Mouse (Mus musculus): ENCODE results near the gene Itpr3. TPM values are rescaled to one million over a fixed set of nuclear protein-coding genes. Genes with fewer than 3 reads are reported as not detected.

Gene Itpr3
- polyA plus RNA-seq, 1 experiment from 2014 or later, result 5.8 TPM

DNA sequence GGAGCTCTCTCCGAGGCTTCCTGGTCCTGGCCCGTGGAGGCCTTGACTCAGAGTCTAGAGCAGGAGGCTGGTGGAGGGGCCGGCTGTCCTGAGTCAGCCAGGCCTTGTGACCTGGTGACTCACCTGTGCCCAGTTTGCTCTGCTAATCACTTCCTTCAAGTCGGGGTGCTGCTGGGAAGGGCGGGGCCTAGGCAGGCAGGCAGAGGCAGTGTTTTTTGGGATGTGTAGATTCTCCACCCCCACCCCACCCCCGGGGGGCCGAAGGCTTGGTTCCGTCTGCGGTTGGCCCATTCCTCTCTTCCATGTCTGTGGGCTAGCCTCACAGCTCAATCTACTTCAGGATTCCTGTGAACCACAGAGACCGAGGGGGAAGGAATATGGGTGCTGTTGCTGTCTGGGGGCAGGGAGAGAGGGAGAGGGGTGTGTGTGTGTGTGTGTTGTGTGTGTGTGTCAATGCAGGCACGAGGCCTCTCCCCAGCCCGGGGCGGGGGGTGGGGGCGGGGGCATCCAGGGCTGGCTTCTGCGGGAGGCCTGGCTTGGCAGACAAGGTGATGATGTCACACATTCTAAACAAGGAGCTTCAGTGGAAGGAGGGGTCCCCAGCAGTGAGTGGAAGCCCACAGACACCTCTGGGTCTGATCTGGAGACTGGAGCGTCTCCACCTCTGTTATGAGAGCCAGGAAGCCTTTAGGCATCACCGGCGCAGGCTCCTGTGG is 18.6 kb upstream of the Itpr3 start:
- H3K9me3 ChIP-seq (ENCODE audit: low read depth, low read length), result no peaks in the 10 kb centered on the region
- WGBS, result 28% methylated on average over 18 of the region's 18 CpGs
- no peaks in the 10 kb centered on the region for H3K27me3 ChIP-seq (ENCODE audit: insufficient read depth, low read length)
- H3K36me3 ChIP-seq (ENCODE audit: insufficient read depth), result no peaks in the 10 kb centered on the region
- H3K4me1 ChIP-seq (ENCODE audit: insufficient read depth), result peaks cover 17% of the 10 kb centered on the region
- no peak overlapping the region for H3K27ac ChIP-seq (ENCODE audit: low read depth)
- ATAC-seq (ENCODE audit: insufficient read depth), result no peak
- no peak overlapping the region for H3K4me2 ChIP-seq
- no peak for TF ChIP-seq CTCF (IDR thresholded peaks at IDR 0.05; ENCODE audit: low read depth)
- H3K4me3 ChIP-seq (ENCODE audit: low read depth, low read length), result no peak overlapping the region
- DNase-seq, result no peak
- no peak overlapping the region for H3K9ac ChIP-seq

DNA sequence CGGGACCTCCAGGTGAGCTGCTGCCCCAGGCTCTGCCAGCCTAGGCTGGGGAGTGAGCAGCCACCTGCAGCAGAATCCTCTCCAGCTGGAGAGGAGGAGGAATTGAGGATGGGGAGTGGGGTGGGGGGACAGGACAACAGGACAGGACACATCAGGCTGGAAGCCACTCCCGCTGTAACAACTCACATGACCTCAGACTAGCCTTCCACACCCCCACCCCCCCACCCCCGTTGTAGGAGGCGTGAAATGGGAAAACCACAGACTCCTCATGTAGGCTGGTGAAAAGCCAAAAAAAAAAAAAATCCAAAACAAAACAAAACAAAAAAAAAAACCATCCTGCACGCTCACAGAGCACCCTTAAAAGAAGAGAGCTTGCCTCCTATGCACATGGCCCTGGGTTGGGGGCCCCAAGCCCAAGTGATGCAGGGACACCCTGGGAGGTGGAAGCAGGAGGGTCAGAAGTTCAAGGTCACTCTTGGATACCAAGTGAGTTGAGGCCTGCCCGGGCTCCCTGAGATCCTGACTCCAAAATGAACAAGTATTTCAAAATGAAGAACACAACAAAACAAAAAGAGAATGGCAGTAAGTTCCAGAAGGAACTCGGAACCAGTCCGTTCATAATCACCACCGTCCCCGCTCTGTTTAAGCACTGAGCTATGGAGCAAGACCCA is 17.5 kb upstream of the Itpr3 start:
- Histone ChIP-seq H3K9me3 (ENCODE audit: low read depth, low read length) (no peaks in the 10 kb centered on the region), H3K4me1 (ENCODE audit: insufficient read depth) (peaks cover 17% of the 10 kb centered on the region), H3K9ac (no peak overlapping the region), H3K27ac (ENCODE audit: low read depth) (no peak overlapping the region), H3K4me3 (ENCODE audit: low read depth, low read length) (no peak overlapping the region), H3K36me3 (ENCODE audit: insufficient read depth) (no peaks in the 10 kb centered on the region), H3K27me3 (ENCODE audit: insufficient read depth, low read length) (no peaks in the 10 kb centered on the region), H3K4me2 (no peak overlapping the region)
- 69% methylated on average over 10 of the region's 10 CpGs for WGBS
- DNase-seq (no peak), ATAC-seq (ENCODE audit: insufficient read depth) (no peak)
- no peak for TF ChIP-seq CTCF (IDR thresholded peaks at IDR 0.05; ENCODE audit: low read depth)

DNA sequence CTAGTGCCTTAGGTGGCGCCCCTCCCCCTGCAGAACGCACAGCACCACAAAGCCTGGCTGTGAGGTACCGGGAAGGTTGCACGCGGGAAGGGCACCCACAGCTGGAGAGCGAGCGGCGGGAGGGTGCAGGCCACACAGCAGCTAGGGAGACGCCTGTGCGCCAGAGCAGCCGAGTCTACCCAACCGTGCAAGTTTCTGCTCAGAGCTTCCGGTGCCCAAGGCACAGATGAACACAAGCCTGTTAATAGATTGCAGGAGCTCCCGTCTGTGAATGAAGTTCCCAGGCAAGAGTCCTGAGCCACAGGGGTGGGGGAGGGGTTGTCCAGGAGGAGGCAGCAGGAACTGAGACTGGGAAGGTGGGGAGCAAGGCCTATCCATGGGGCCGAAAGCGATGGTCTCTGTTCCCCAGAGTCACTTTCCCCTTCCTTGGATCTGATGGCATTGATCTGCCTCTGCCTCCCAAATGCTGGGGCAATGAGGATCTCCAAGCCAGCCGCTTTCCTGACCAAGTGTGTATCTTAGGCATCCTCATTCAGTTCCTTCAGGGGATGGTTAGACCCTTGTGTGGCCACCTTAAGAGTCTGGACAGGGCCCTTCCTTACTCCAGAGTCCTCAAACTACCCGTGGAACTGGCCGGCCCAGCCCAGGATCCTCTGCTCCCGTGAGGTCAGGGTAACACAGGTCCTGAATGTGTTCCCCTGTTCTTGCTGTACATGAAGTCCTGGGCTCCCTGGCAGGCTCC is 16.6 kb upstream of the Itpr3 start:
- H3K36me3 ChIP-seq (ENCODE audit: insufficient read depth), result no peaks in the 10 kb centered on the region
- no peaks in the 10 kb centered on the region for H3K27me3 ChIP-seq (ENCODE audit: insufficient read depth, low read length)
- H3K4me2 ChIP-seq, result peak overlapping the region; percentile 32; the same call in 1 of the 2 replicates
- peaks cover 17% of the 10 kb centered on the region for H3K4me1 ChIP-seq (ENCODE audit: insufficient read depth)
- no peak for DNase-seq
- 18% methylated on average over 20 of the region's 20 CpGs for WGBS
- no peaks in the 10 kb centered on the region for H3K9me3 ChIP-seq (ENCODE audit: low read depth, low read length)
- no peak for TF ChIP-seq CTCF (IDR thresholded peaks at IDR 0.05; ENCODE audit: low read depth)
- H3K9ac ChIP-seq, result no peak overlapping the region
- H3K27ac ChIP-seq (ENCODE audit: low read depth), result 0 out of 2 replicates have a peak overlapping the region, but pooled peaks have one; percentile 33
- H3K4me3 ChIP-seq (ENCODE audit: low read depth, low read length), result no peak overlapping the region
- ATAC-seq (ENCODE audit: insufficient read depth), result peak; percentile 38

DNA sequence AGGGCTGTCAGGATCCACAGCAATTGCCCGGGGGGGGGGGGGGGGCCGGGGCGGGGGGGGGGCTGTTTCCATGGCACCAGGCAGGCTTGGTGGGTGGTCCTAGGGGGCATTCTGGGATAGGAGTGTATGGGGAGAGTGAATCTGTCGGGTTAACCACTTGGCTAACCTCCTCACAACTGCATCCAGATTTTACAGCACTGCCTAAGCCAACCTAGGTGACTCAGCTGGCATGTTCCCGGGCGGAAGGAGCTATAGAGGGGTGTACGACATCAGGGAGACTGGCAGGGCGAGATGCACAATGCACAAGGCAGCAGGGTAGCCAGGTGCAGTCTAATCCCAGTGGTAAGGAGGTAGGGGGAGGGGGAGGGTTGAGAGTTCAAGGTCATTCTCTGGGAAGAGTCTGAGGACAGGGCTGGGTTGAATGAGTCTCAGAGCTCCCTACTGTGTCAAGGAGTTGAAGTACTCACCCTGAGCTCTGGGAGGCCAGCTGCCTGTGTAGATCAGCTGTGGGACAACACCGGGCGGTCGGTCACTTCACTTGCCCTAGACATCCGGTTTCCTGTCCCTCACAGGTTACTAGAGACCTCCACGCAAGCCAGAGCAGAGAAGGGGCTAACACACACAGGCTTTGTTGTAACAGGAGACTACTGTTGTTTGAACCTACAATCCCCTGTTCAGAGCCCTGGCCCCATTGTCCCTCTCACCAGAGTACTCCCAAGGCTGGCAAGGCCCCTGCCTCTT is 15.9 kb upstream of the Itpr3 start:
- Histone ChIP-seq H3K36me3 (ENCODE audit: insufficient read depth) (no peaks in the 10 kb centered on the region), H3K4me1 (ENCODE audit: insufficient read depth) (peaks cover 17% of the 10 kb centered on the region), H3K27ac (ENCODE audit: low read depth) (no peak overlapping the region), H3K9ac (no peak overlapping the region), H3K4me3 (ENCODE audit: low read depth, low read length) (no peak overlapping the region), H3K4me2 (no peak overlapping the region), H3K9me3 (ENCODE audit: low read depth, low read length) (no peaks in the 10 kb centered on the region), H3K27me3 (ENCODE audit: insufficient read depth, low read length) (no peaks in the 10 kb centered on the region)
- no peak for ATAC-seq (ENCODE audit: insufficient read depth)
- DNase-seq, result no peak
- no peak for TF ChIP-seq CTCF (IDR thresholded peaks at IDR 0.05; ENCODE audit: low read depth)
- 47% methylated on average over 13 of the region's 13 CpGs for WGBS

DNA sequence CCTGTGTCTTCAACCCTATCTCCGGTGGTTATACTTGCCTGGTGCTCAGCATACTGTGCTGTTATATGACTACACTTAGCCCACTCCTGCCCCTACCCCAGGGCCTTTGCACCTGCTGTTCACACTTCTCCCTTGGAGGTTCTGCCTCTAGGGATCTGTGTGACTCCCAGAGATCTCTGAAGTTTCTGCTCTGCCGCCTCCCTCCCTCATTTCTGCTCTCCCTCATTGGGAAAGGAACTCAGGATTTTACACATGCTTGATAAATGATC is 15.4 kb upstream of the Itpr3 start:
- TF ChIP-seq CTCF (IDR thresholded peaks at IDR 0.05; ENCODE audit: low read depth), result no peak
- no peak overlapping the region for H3K4me3 ChIP-seq (ENCODE audit: low read depth, low read length)
- WGBS, result 88% methylated on average over 2 of the region's 2 CpGs
- no peak overlapping the region for H3K9ac ChIP-seq
- no peak overlapping the region for H3K27ac ChIP-seq (ENCODE audit: low read depth)
- H3K9me3 ChIP-seq (ENCODE audit: low read depth, low read length), result no peaks in the 10 kb centered on the region
- H3K4me1 ChIP-seq (ENCODE audit: insufficient read depth), result peaks cover 17% of the 10 kb centered on the region
- ATAC-seq (ENCODE audit: insufficient read depth), result no peak
- H3K27me3 ChIP-seq (ENCODE audit: insufficient read depth, low read length), result no peaks in the 10 kb centered on the region
- no peak overlapping the region for H3K4me2 ChIP-seq
- no peak for DNase-seq
- H3K36me3 ChIP-seq (ENCODE audit: insufficient read depth), result no peaks in the 10 kb centered on the region

DNA sequence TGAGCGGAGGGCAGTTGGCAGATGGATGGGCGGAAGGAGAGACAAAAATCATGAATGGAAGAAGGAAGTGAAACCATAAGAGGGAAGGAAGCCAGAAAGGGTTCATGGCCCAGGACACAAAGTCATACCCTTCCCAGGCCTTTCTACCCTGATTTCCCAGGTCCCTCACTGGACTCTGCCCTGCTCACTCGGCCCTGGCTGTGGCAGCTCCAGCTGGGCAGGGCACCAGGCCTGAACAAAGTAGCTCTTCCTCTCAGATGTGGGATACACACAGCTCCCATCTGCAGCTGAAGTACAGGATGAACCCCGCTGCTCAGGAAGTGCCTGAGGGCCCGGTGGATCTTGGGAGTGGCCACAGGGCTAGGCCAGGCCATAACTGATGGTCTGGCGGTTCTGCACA is 14.3 kb upstream of the Itpr3 start:
- DNase-seq (no peak), ATAC-seq (ENCODE audit: insufficient read depth) (no peak)
- Histone ChIP-seq H3K9ac (no peak overlapping the region), H3K36me3 (ENCODE audit: insufficient read depth) (no peaks in the 10 kb centered on the region), H3K4me1 (ENCODE audit: insufficient read depth) (peaks cover 17% of the 10 kb centered on the region), H3K9me3 (ENCODE audit: low read depth, low read length) (no peaks in the 10 kb centered on the region), H3K27me3 (ENCODE audit: insufficient read depth, low read length) (no peaks in the 10 kb centered on the region), H3K4me2 (no peak overlapping the region), H3K4me3 (ENCODE audit: low read depth, low read length) (no peak overlapping the region), H3K27ac (ENCODE audit: low read depth) (no peak overlapping the region)
- TF ChIP-seq CTCF (IDR thresholded peaks at IDR 0.05; ENCODE audit: low read depth), result no peak
- 71% methylated on average over 6 of the region's 6 CpGs for WGBS

All from lung, embryonic 14.5 days (tissue).